Mouse (Mus musculus): Measurements from ENCODE around the gene Gtf3c2. TPM values are rescaled to one million over a fixed set of nuclear protein-coding genes. Genes with fewer than 3 reads are reported as not detected.

The Gtf3c2 gene
- polyA plus RNA-seq, 1 experiment from 2014 or later, result 69.3 TPM

GRCm38 (mm10) chr5:31126050-31126449, 53.9 kb downstream of the Gtf3c2 start:
- no peak for ATAC-seq (ENCODE audit: borderline replicate concordance, extremely low read depth, low FRiP score, low TSS enrichment)
- 34% methylated on average over 5 of the region's 5 CpGs for WGBS
- H3K4me1 ChIP-seq, result no peaks in the 10 kb centered on the region
- H3K4me3 ChIP-seq, result no peak overlapping the region
- H3K9ac ChIP-seq, result no peak overlapping the region
- H3K4me2 ChIP-seq, result no peak overlapping the region
- H3K27ac ChIP-seq, result no peak overlapping the region
- H3K9me3 ChIP-seq, result no peaks in the 10 kb centered on the region
- no peaks in the 10 kb centered on the region for H3K36me3 ChIP-seq
- 0 out of 2 replicates have a peak, but pooled peaks cover 4% of the 10 kb centered on the region for H3K27me3 ChIP-seq

DNA sequence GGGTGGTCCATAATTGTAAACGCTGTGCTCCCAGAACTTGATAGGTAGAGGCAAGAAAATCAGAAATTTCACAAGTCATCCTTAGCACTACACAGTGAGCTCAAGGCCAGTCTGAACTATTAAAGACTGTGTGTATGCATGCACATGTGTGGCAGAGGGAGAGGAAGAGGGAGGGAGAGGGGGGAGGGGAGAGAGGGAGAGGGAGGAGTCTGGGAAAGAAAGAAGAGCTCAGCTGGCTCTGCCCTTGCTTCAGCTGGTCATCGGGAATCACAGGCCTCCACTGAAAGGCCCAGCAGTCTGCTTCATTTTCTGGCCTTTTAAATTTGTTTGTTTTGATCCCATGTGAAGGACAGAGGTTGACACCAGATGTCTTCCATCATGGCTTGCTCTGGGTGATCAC, 56.5 kb downstream of the Gtf3c2 start:
- ATAC-seq (ENCODE audit: borderline replicate concordance, extremely low read depth, low FRiP score, low TSS enrichment), result no peak
- WGBS, result 40% methylated on average over 2 of the region's 2 CpGs
- Histone ChIP-seq H3K4me1 (no peaks in the 10 kb centered on the region), H3K9me3 (no peaks in the 10 kb centered on the region), H3K4me2 (no peak overlapping the region), H3K27me3 (no peaks in the 10 kb centered on the region), H3K9ac (no peak overlapping the region), H3K27ac (no peak overlapping the region), H3K4me3 (no peak overlapping the region), H3K36me3 (no peaks in the 10 kb centered on the region)

- no peak overlapping the region for H3K4me2 ChIP-seq
- ATAC-seq (ENCODE audit: borderline replicate concordance, extremely low read depth, low FRiP score, low TSS enrichment), result no peak
- no peaks in the 10 kb centered on the region for H3K9me3 ChIP-seq
- H3K27ac ChIP-seq, result no peak overlapping the region
- WGBS, result 76% methylated on average over 8 of the region's 8 CpGs
- H3K36me3 ChIP-seq, result no peaks in the 10 kb centered on the region
- H3K9ac ChIP-seq, result no peak overlapping the region
- H3K27me3 ChIP-seq, result peaks cover 6% of the 10 kb centered on the region; the same call in 1 of the 2 replicates
- no peaks in the 10 kb centered on the region for H3K4me1 ChIP-seq
- H3K4me3 ChIP-seq, result no peak overlapping the region
Measured at GRCm38 (mm10) chr5:31121111-31121510, 58.8 kb downstream of the Gtf3c2 start.

DNA sequence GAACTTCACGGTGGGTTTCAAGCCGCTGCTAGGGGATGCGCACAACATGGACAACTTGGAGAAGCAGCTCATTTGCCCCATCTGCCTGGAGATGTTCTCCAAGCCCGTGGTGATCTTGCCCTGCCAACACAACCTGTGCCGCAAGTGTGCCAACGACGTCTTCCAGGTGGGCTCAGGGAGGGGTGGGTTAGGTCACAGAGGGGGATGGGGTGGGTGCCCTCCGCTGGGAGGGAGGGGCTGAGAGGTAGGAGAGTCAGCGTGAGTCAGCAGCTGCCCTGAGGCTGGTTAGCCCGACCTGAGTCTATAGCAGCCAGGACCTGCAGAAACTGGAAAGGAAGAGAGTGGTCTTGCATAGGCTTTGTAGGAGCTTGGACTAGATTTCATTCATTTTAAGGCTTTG, 63.0 kb downstream of the Gtf3c2 start:
- Histone ChIP-seq H3K4me2 (no peak overlapping the region), H3K9me3 (no peaks in the 10 kb centered on the region), H3K27ac (no peak overlapping the region), H3K4me1 (no peaks in the 10 kb centered on the region), H3K4me3 (no peak overlapping the region), H3K36me3 (no peaks in the 10 kb centered on the region), H3K27me3 (peaks cover 7% of the 10 kb centered on the region; the same call in 1 of the 2 replicates), H3K9ac (no peak overlapping the region)
- 23% methylated on average over 10 of the region's 10 CpGs for WGBS
- ATAC-seq (ENCODE audit: borderline replicate concordance, extremely low read depth, low FRiP score, low TSS enrichment), result no peak

- H3K9ac ChIP-seq, result no peak within 1 kb of the TSS
- no peak within 1 kb of the TSS for H3K4me2 ChIP-seq
- no peak within 1 kb of the TSS for H3K27ac ChIP-seq
- no peak within 1 kb of the TSS for H3K4me3 ChIP-seq
- peaks cover 7% of the 10 kb centered on the region; the same call in 1 of the 2 replicates for H3K27me3 ChIP-seq
- no peaks in the 10 kb centered on the region for H3K9me3 ChIP-seq
- no peaks in the 10 kb centered on the region for H3K36me3 ChIP-seq
- no peaks in the 10 kb centered on the region for H3K4me1 ChIP-seq
- WGBS, result 26% methylated on average over 3 of the region's 3 CpGs
- no peak for ATAC-seq (ENCODE audit: borderline replicate concordance, extremely low read depth, low FRiP score, low TSS enrichment)
Measured at GRCm38 (mm10) chr5:31116354-31116753, 63.6 kb downstream of the Gtf3c2 start, which contains the start of gene Trim54. TSS of gene Trim54 (plus strand) at chr5:31116712.

GRCm38 (mm10) chr5:31110781-31111180, 69.2 kb downstream of the Gtf3c2 start:
- Histone ChIP-seq H3K9ac (no peak overlapping the region), H3K4me3 (no peak overlapping the region), H3K4me2 (no peak overlapping the region), H3K27me3 (no peaks in the 10 kb centered on the region), H3K36me3 (no peaks in the 10 kb centered on the region), H3K4me1 (no peaks in the 10 kb centered on the region), H3K27ac (no peak overlapping the region), H3K9me3 (no peaks in the 10 kb centered on the region)
- WGBS, result 29% methylated on average over 7 of the region's 7 CpGs
- ATAC-seq (ENCODE audit: borderline replicate concordance, extremely low read depth, low FRiP score, low TSS enrichment), result no peak

DNA sequence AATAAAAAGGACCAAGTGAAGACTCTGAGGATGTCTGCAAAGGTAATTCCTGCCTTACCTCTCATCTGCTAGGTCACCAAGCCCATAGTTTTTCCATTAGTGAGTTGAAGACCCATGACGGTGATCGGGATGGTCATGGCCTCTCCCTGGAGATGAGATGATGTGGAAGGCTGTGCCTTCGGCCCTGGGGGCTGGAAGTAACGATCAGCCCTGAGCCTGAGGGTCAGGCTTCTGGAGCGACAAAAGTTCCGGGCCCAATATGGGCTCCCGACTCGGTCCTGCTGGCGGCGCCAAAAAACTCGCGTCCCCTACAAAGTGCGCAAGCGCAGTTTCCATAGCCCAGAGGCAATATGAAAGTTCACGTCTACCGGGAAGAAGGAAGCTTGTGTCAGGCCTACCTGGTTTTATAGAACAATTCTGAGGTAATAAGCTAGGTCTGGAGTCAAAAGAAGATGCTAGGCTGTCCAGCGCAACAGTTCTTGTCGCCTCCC, 71.9 kb downstream of the Gtf3c2 start, which contains the start of gene Slc30a3:
Slc30a3 (minus strand) TSS at position 238 of the 491 bp plus-strand sequence.
- H3K27ac ChIP-seq, result no peak within 1 kb of the TSS
- no peaks in the 10 kb centered on the region for H3K4me1 ChIP-seq
- no peaks in the 10 kb centered on the region for H3K36me3 ChIP-seq
- H3K9ac ChIP-seq, result no peak within 1 kb of the TSS
- no peak for ATAC-seq (ENCODE audit: borderline replicate concordance, extremely low read depth, low FRiP score, low TSS enrichment)
- no peak within 1 kb of the TSS for H3K4me2 ChIP-seq
- whole genome bisulfite sequencing, result 88% methylated on average over 18 of the region's 18 CpGs
- H3K9me3 ChIP-seq, result no peaks in the 10 kb centered on the region
- H3K27me3 ChIP-seq, result peaks cover 4% of the 10 kb centered on the region; the same call in 1 of the 2 replicates
- H3K4me3 ChIP-seq, result no peak within 1 kb of the TSS

Other genes with a start within 250 kb of the Gtf3c2 start
- 2.3 and 2.4 TPM in 2 replicates for gene Cgref1, start 234.6 kb downstream of the Gtf3c2 start, polyA plus RNA-seq (2015; fragmentation: Nextera tagmentation; extraction: Ambion mirVana)
- gene Preb, start 219.8 kb downstream of the Gtf3c2 start, polyA plus RNA-seq (2015; fragmentation: Nextera tagmentation; extraction: Ambion mirVana), result 135 TPM in 2 replicates
- gene Tcf23, start 211.5 kb downstream of the Gtf3c2 start, polyA plus RNA-seq (2015; fragmentation: Nextera tagmentation; extraction: Ambion mirVana), result 0.29 and 0.35 TPM in 2 replicates
- 149 and 154 TPM in 2 replicates for gene Atraid, start 131.8 kb downstream of the Gtf3c2 start, polyA plus RNA-seq (2015; fragmentation: Nextera tagmentation; extraction: Ambion mirVana)
- gene Slc5a6, start 131.2 kb downstream of the Gtf3c2 start, polyA plus RNA-seq (2015; fragmentation: Nextera tagmentation; extraction: Ambion mirVana), result 7.8 and 8.1 TPM in 2 replicates
- gene Cad, start 125.4 kb downstream of the Gtf3c2 start, polyA plus RNA-seq (2015; fragmentation: Nextera tagmentation; extraction: Ambion mirVana), result 27.5 and 29.6 TPM in 2 replicates
- gene Dnajc5g, start 73.9 kb downstream of the Gtf3c2 start, polyA plus RNA-seq (2015; fragmentation: Nextera tagmentation; extraction: Ambion mirVana), result not detected in 2 replicates
- 0.25 and 0.29 TPM in 2 replicates for gene Slc30a3, start 71.9 kb downstream of the Gtf3c2 start, polyA plus RNA-seq (2015; fragmentation: Nextera tagmentation; extraction: Ambion mirVana)
- 0.36 and 0.70 TPM in 2 replicates for gene Trim54, start 63.4 kb downstream of the Gtf3c2 start, polyA plus RNA-seq (2015; fragmentation: Nextera tagmentation; extraction: Ambion mirVana)
- gene Ucn, start 41.3 kb downstream of the Gtf3c2 start, polyA plus RNA-seq (2015; fragmentation: Nextera tagmentation; extraction: Ambion mirVana), result not detected in 2 replicates
- gene Mpv17, start 25.9 kb downstream of the Gtf3c2 start, polyA plus RNA-seq (2015; fragmentation: Nextera tagmentation; extraction: Ambion mirVana), result 51.3 and 60.6 TPM in 2 replicates
- gene Gm29609, start 233 bp downstream of the Gtf3c2 start, polyA plus RNA-seq (2015; fragmentation: Nextera tagmentation; extraction: Ambion mirVana), result 1.1 and 1.4 TPM in 2 replicates
- 146 and 147 TPM in 2 replicates for gene Snx17, start 13.1 kb upstream of the Gtf3c2 start, polyA plus RNA-seq (2015; fragmentation: Nextera tagmentation; extraction: Ambion mirVana)
- 61.2 and 64.3 TPM in 2 replicates for gene Eif2b4, start 13.3 kb upstream of the Gtf3c2 start, polyA plus RNA-seq (2015; fragmentation: Nextera tagmentation; extraction: Ambion mirVana)
- 8.8 and 9.5 TPM in 2 replicates for gene Zfp513, start 22.2 kb upstream of the Gtf3c2 start, polyA plus RNA-seq (2015; fragmentation: Nextera tagmentation; extraction: Ambion mirVana)
- gene Ppm1g, start 40.5 kb upstream of the Gtf3c2 start, polyA plus RNA-seq (2015; fragmentation: Nextera tagmentation; extraction: Ambion mirVana), result 141 and 144 TPM in 2 replicates
- gene Nrbp1, start 60.7 kb upstream of the Gtf3c2 start, polyA plus RNA-seq (2015; fragmentation: Nextera tagmentation; extraction: Ambion mirVana), result 155 and 167 TPM in 2 replicates
- gene Gm9970, start 61.1 kb upstream of the Gtf3c2 start, polyA plus RNA-seq (2015; fragmentation: Nextera tagmentation; extraction: Ambion mirVana), result 0.40 and 0.64 TPM in 2 replicates
- 36.4 and 37.9 TPM in 2 replicates for gene Krtcap3, start 71.5 kb upstream of the Gtf3c2 start, polyA plus RNA-seq (2015; fragmentation: Nextera tagmentation; extraction: Ambion mirVana)
- gene Ift172, start 111.0 kb upstream of the Gtf3c2 start, polyA plus RNA-seq (2015; fragmentation: Nextera tagmentation; extraction: Ambion mirVana), result 33.8 and 37.2 TPM in 2 replicates
- 51.5 and 54.8 TPM in 2 replicates for gene Fndc4, start 115.9 kb upstream of the Gtf3c2 start, polyA plus RNA-seq (2015; fragmentation: Nextera tagmentation; extraction: Ambion mirVana)
- gene Gckr, start 117.3 kb upstream of the Gtf3c2 start, polyA plus RNA-seq (2015; fragmentation: Nextera tagmentation; extraction: Ambion mirVana), result 0.07 and 0.16 TPM in 2 replicates

Data from lung, embryonic 15.5 days (tissue).